Mouse (Mus musculus) kidney, embryonic 16.5 days (tissue): Measurements from ENCODE around the gene Krt18. TPM values are rescaled to one million over a fixed set of nuclear protein-coding genes. Genes with fewer than 3 reads are reported as not detected.
"Not testable (repeated sequence)": the region's sequence is repeated elsewhere in the genome, so short reads cannot be mapped to it uniquely, and the experiment has no call there.

Experiments
- ATAC-seq: fragments of 200-750 bp; cut with Nextera tagmentation; 2 replicates; pipeline ENCODE4 v1.8.0; 2017; ENCODE audit warnings: moderate TSS enrichment; ENCODE audit not compliant: low FRiP score, low TSS enrichment
- H3K27ac ChIP-seq: fragments of 300-500 bp; sonication (generic); 2 replicates; pipeline ENCODE4 v1.5.1; 2014; ENCODE audit warnings: low read length
- H3K27me3 ChIP-seq: fragments of 300-500 bp; sonication (generic); 2 replicates; pipeline ENCODE4 v1.6.1; 2014; ENCODE audit warnings: low read length, control low read depth, mixed read lengths; ENCODE audit not compliant: insufficient read depth
- H3K36me3 ChIP-seq: fragments of 300-500 bp; sonication (generic); 2 replicates; pipeline ENCODE4 v1.6.1; 2014; ENCODE audit warnings: low read length, control low read depth, mixed read lengths; ENCODE audit not compliant: insufficient read depth
- H3K4me1 ChIP-seq: fragments of 300-500 bp; sonication (generic); 2 replicates; pipeline ENCODE4 v1.6.1; 2014; ENCODE audit warnings: low read length, control low read depth, mixed read lengths; ENCODE audit not compliant: insufficient read depth
- H3K4me2 ChIP-seq: fragments of 300-500 bp; sonication (generic); replicated peaks from 2 replicates; pipeline ENCODE4 v1.6.1; 2014; ENCODE audit warnings: low read depth, low read length
- H3K4me3 ChIP-seq: fragments of 300-500 bp; sonication (generic); 2 replicates; pipeline ENCODE4 v1.5.1; 2014; ENCODE audit warnings: mild to moderate bottlenecking, low read length
- H3K9ac ChIP-seq: fragments of 300-500 bp; sonication (generic); replicated peaks from 2 replicates; pipeline ENCODE4 v1.6.1; 2014; ENCODE audit warnings: low read length
- H3K9me3 ChIP-seq: fragments of 300-500 bp; sonication (generic); 2 replicates; pipeline ENCODE4 v1.6.1; 2016; ENCODE audit warnings: low read length, control low read depth
- WGBS: fragments of 180-500 bp; shearing (Covaris S2); extraction: QIAGEN DNeasy Blood & Tissue Kit; methylation state at CpG from one replicate; pipeline ENCODE4 v1.1.7; 2014; 5-methylcytosine and 5-hydroxymethylcytosine counted together
- polyA plus RNA-seq: library from polyadenylated mRNA; unstranded; fragments of >200 nt; fragmentation: Nextera tagmentation; extraction: Ambion mirVana; gene quantifications from 2 replicates; pipeline ENCODE4 v1.2.1, GENCODE M21; 2015

Gene Krt18
- polyA plus RNA-seq, 1 experiment from 2014 or later: 223 TPM

- no peak for ATAC-seq
- no peak overlapping the region for H3K4me2 ChIP-seq
- H3K4me1 ChIP-seq: no peaks in the 10 kb centered on the region
- peaks cover 5% of the 10 kb centered on the region; the same call in 1 of the 2 replicates for H3K9me3 ChIP-seq
- WGBS: 91% methylated on average over 4 of the region's 4 CpGs
- H3K9ac ChIP-seq: no peak overlapping the region
- no peaks in the 10 kb centered on the region for H3K27me3 ChIP-seq
- H3K4me3 ChIP-seq: no peak overlapping the region
- H3K36me3 ChIP-seq: no peaks in the 10 kb centered on the region
- H3K27ac ChIP-seq: no peak overlapping the region
These were observed 32.3 kb upstream of the Krt18 start for GRCm38 (mm10) chr15:101995484-101996236.

DNA sequence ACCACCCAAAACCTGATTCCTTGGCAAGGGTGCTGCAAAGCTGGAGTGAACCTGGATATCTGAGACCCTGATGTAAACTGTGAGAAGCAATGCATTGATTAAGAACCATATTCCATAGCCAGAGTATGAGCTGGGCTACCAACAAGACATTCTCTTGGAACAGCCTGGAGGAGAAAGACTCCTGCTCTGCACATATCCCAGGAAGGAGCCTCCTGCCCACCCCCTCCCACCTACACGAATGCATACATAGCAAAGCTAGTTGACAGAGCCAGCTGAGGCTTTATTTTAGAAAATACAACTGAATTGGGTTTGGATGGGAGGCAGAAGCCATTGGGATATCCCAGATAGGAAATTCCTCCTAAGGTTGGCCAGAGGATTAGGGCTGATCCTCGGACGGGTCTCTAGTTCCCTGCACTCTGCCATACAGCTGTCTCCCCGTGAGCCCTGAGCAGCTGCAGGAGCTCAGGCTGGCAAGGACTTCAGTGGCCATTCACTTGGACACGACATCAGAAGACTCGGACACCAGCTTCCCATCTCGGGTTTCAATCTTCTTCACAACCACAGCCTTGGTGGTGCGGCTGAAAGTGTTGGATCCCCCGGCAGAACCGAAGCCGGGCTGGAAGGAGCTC, 31.4 kb upstream of the Krt18 start:
- 62% methylated on average over 11 of the region's 11 CpGs for WGBS
- ATAC-seq, H3K27me3 ChIP-seq, H3K4me1 ChIP-seq, H3K36me3 ChIP-seq, H3K9me3 ChIP-seq, H3K27ac ChIP-seq, H3K4me3 ChIP-seq, H3K4me2 ChIP-seq, H3K9ac ChIP-seq: not testable (repeated sequence)

DNA sequence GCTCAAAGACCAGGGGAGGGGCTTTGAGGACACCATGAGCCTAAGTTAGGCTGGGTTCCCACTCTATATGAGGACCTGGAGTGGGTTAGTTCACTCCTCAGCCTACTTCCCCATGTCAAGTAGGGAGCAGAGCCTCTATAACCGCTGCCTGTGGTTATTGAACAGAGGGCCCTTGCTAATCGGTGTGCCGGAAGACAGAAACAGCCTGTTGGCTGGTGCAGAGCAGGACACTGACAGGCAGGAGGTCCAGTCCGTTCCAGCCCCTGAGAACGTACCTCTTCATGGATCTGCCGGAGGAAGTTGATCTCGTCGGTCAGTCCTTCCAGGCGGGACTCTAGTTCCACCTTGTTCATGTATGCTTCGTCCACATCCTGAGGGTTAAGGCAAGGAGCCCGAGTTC, 28.8 kb upstream of the Krt18 start:
- peaks cover 5% of the 10 kb centered on the region for H3K4me1 ChIP-seq
- WGBS: 93% methylated on average over 11 of the region's 11 CpGs
- no peaks in the 10 kb centered on the region for H3K36me3 ChIP-seq
- H3K27me3 ChIP-seq: peaks cover 11% of the 10 kb centered on the region
- no peak for ATAC-seq
- H3K9me3 ChIP-seq: peaks cover 5% of the 10 kb centered on the region; the same call in 1 of the 2 replicates
- no peak overlapping the region for H3K27ac ChIP-seq
- no peak overlapping the region for H3K4me3 ChIP-seq
- no peak overlapping the region for H3K9ac ChIP-seq
- no peak overlapping the region for H3K4me2 ChIP-seq

DNA sequence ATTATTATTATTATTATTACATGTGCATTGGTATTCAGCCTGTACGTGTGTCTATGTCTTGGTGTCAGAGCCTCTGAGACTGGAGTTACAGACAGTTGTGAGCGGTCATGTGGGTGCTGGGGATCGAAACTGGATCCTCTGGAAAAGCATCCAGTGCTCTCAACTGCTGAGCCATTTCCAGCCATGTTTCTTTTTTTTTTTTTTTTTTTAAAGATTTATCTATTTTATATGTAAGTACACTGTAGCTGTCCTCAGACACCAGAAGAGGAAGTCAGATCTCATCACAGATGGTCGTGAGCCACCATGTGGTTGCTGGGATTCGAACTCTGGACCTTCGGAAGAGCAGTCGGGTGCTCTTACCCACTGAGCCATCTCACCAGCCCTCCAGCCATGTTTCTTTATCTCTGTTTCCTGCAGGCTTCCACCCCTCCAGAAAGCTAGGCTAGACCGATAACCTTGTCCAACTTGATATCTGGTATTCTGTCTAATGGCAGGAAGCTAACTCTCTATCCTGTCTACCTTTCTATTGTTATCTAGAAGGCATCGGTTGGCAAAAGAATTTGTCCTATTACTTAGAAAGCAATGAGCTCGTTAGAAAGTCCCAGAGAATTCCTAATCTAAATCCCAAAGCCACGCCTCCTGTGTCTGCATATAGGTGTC, 28.2 kb upstream of the Krt18 start:
- ATAC-seq: no peak
- Histone ChIP-seq H3K4me2 (no peak overlapping the region), H3K4me3 (no peak overlapping the region), H3K27ac (no peak overlapping the region), H3K27me3 (peaks cover 17% of the 10 kb centered on the region), H3K4me1 (peaks cover 5% of the 10 kb centered on the region), H3K9me3 (peaks cover 5% of the 10 kb centered on the region; the same call in 1 of the 2 replicates), H3K36me3 (no peaks in the 10 kb centered on the region), H3K9ac (no peak overlapping the region)
- 87% methylated on average over 11 of the region's 11 CpGs for WGBS

DNA sequence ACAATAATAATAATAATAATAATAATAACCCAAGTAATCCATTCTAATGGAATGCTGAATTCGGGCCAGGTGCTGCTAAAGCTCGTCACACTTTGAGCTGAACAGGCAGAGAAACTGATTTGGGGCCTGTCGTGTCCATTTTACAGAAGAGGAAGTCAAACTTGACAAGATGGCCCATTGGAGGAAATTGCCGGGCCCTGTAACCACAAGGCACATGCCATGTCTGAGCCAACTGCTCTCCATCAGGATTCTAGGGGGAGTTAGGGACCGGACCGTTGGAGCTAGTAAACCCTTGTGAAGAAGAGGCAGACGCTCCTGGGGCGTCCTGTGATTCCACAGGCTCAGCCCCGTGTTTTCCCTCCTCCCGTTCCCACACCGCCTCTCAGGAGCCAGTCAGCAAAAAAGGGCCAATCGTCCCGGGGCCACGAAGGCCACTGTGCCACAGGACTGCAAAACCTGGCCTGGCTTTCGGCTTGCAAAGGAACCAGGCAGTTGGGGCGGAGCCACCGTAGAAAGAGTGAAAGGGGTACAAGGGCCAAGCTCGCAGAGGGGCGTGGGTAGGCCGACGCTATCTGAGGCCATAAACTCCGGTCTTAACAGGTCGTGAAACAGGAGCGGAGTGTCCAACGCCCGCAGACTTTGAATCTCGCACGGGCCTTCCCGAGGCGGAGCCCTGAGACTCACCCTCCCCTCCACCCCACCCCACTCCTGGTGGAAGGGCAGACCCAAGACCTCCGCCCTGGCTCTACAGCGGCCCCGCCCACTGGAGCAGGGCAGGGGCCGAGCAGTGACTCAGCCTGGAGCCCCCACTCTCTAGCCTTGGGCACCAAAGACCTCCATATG, 25.1 kb upstream of the Krt18 start:
- H3K4me3 ChIP-seq: peak overlapping the region; percentile 53
- peak overlapping the region; percentile 61 for H3K4me2 ChIP-seq
- 4% methylated on average over 34 of the region's 34 CpGs for WGBS
- H3K4me1 ChIP-seq: peaks cover 9% of the 10 kb centered on the region
- H3K27me3 ChIP-seq: peaks cover 28% of the 10 kb centered on the region
- H3K9ac ChIP-seq: peak overlapping the region; percentile 65
- peak overlapping the region; percentile 70; the same call in 1 of the 2 replicates for H3K27ac ChIP-seq
- H3K9me3 ChIP-seq: no peaks in the 10 kb centered on the region
- no peaks in the 10 kb centered on the region for H3K36me3 ChIP-seq
- ATAC-seq: peak; percentile 87

GRCm38 (mm10) chr15:102003516-102003915, 24.5 kb upstream of the Krt18 start:
- WGBS: 22% methylated on average over 12 of the region's 12 CpGs
- peak overlapping the region; percentile 70 for H3K27ac ChIP-seq
- no peaks in the 10 kb centered on the region for H3K36me3 ChIP-seq
- H3K9me3 ChIP-seq: no peaks in the 10 kb centered on the region
- no peak; the same call in 1 of the 2 replicates for ATAC-seq
- H3K27me3 ChIP-seq: peaks cover 31% of the 10 kb centered on the region
- H3K9ac ChIP-seq: peak overlapping the region; percentile 65
- H3K4me3 ChIP-seq: peak overlapping the region; percentile 53
- peaks cover 9% of the 10 kb centered on the region for H3K4me1 ChIP-seq
- H3K4me2 ChIP-seq: peak overlapping the region; percentile 61

DNA sequence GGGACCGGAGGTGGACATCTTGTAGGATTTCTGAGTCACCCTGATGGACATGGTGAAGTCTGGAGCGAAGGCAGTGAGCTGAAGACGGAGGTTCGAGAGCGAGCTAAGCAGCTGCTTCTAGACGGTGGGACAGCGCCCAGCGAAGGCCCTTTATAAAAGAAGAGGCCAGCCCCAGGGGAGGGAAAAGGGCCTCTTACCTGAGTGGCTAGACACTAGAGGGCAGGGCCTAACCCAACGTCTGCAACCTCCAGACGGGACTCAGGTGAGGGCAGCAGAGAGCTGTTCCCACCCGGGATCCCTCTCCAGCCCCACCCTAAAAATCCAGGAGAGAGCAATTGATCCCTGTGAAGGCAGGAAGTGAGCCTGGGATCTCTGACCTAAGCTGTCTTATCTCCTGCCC, 23.8 kb upstream of the Krt18 start, which contains the start of gene Krt8:
TSS of gene Krt8 (minus strand) at position 294 of the 400 bp plus-strand sequence.
- H3K4me2 ChIP-seq: peak within 1 kb of the TSS; percentile 61
- no peaks in the 10 kb centered on the region for H3K36me3 ChIP-seq
- peaks cover 31% of the 10 kb centered on the region for H3K27me3 ChIP-seq
- H3K4me3 ChIP-seq: peak within 1 kb of the TSS; percentile 53
- 20% methylated on average over 10 of the region's 11 CpGs for WGBS
- no peaks in the 10 kb centered on the region for H3K9me3 ChIP-seq
- H3K9ac ChIP-seq: peak within 1 kb of the TSS; percentile 65
- ATAC-seq: peak; percentile 66
- H3K4me1 ChIP-seq: peaks cover 9% of the 10 kb centered on the region
- H3K27ac ChIP-seq: peak within 1 kb of the TSS; percentile 70

GRCm38 (mm10) chr15:102005290-102005689, 22.7 kb upstream of the Krt18 start:
- H3K9me3 ChIP-seq: no peaks in the 10 kb centered on the region
- no peaks in the 10 kb centered on the region for H3K36me3 ChIP-seq
- no peak for ATAC-seq
- peaks cover 31% of the 10 kb centered on the region for H3K27me3 ChIP-seq
- H3K4me2 ChIP-seq: no peak overlapping the region
- WGBS: 49% methylated on average over 4 of the region's 4 CpGs
- H3K27ac ChIP-seq: 0 out of 2 replicates have a peak overlapping the region, but pooled peaks have one; percentile 13
- H3K4me1 ChIP-seq: peaks cover 9% of the 10 kb centered on the region
- H3K4me3 ChIP-seq: no peak overlapping the region
- no peak overlapping the region for H3K9ac ChIP-seq

DNA sequence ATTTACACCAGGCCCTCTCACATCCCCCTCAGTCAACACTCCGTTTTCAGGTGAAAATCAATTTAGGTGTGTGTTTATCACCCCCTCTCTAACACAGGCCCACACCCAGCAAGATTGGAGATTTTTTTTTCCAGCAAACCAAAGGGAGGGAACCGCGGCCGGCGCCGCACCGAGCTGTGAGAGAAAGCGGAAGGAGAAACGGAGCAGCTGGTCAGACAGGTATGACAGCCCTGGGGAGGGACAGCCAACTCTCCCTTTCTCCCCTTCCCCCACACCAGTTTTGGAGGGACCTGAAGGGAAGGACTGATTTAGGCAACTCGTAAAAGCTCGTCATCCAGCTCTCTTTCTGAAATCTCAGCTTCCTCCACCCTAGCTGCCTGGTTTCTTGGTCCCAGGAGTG, 21.7 kb upstream of the Krt18 start:
- 20% methylated on average over 11 of the region's 11 CpGs for WGBS
- peaks cover 31% of the 10 kb centered on the region for H3K27me3 ChIP-seq
- ATAC-seq: no peak
- no peak overlapping the region for H3K4me3 ChIP-seq
- peaks cover 9% of the 10 kb centered on the region for H3K4me1 ChIP-seq
- no peak overlapping the region for H3K4me2 ChIP-seq
- H3K27ac ChIP-seq: no peak overlapping the region
- no peaks in the 10 kb centered on the region for H3K9me3 ChIP-seq
- no peaks in the 10 kb centered on the region for H3K36me3 ChIP-seq
- H3K9ac ChIP-seq: no peak overlapping the region
